Mouse (Mus musculus): ENCODE measurements around the gene Tmtc1.

Tmtc1 gene

GRCm38 (mm10) chr6:148315571-148316080 lies 128.6 kb downstream of the Tmtc1 start:
- no peak for DNase-seq (ENCODE audit: low read depth, low spot score)

- DNase-seq (ENCODE audit: low read depth, low spot score) = no peak
Measured at GRCm38 (mm10) chr6:148315106-148315505, 129.1 kb downstream of the Tmtc1 start.

- DNase-seq (ENCODE audit: low read depth, low spot score) = no peak
Measured at GRCm38 (mm10) chr6:148310981-148311380, 133.2 kb downstream of the Tmtc1 start.

GRCm38 (mm10) chr6:148305821-148306220 lies 138.4 kb downstream of the Tmtc1 start:
- no peak for DNase-seq (ENCODE audit: low read depth, low spot score)

- no peak for DNase-seq (ENCODE audit: low read depth, low spot score)
Measured at GRCm38 (mm10) chr6:148305191-148305590, 139.0 kb downstream of the Tmtc1 start.

GRCm38 (mm10) chr6:148302261-148302660 lies 141.9 kb downstream of the Tmtc1 start:
- no peak for DNase-seq (ENCODE audit: low read depth, low spot score)

- DNase-seq (ENCODE audit: low read depth, low spot score) = no peak
Measured at GRCm38 (mm10) chr6:148297086-148297485, 147.1 kb downstream of the Tmtc1 start.

GRCm38 (mm10) chr6:148296418-148296817 lies 147.8 kb downstream of the Tmtc1 start:
- DNase-seq (ENCODE audit: low read depth, low spot score) = no peak

GRCm38 (mm10) chr6:148294506-148294905 lies 149.7 kb downstream of the Tmtc1 start:
- DNase-seq (ENCODE audit: low read depth, low spot score) = no peak

GRCm38 (mm10) chr6:148290865-148291264 lies 153.3 kb downstream of the Tmtc1 start:
- DNase-seq (ENCODE audit: low read depth, low spot score) = no peak

- no peak for DNase-seq (ENCODE audit: low read depth, low spot score)
Measured at GRCm38 (mm10) chr6:148283224-148283881, 160.8 kb downstream of the Tmtc1 start.

- DNase-seq (ENCODE audit: low read depth, low spot score) = no peak
Measured at GRCm38 (mm10) chr6:148279240-148279639, 164.9 kb downstream of the Tmtc1 start.

- no peak for DNase-seq (ENCODE audit: low read depth, low spot score)
Measured at GRCm38 (mm10) chr6:148276418-148276817, 167.8 kb downstream of the Tmtc1 start.

- no peak for DNase-seq (ENCODE audit: low read depth, low spot score)
Measured at GRCm38 (mm10) chr6:148275046-148275445, 169.1 kb downstream of the Tmtc1 start.

GRCm38 (mm10) chr6:148260729-148261101 lies 183.5 kb downstream of the Tmtc1 start:
- no peak for DNase-seq (ENCODE audit: low read depth, low spot score)

- no peak for DNase-seq (ENCODE audit: low read depth, low spot score)
Measured at GRCm38 (mm10) chr6:148259979-148260728, 184.0 kb downstream of the Tmtc1 start.

GRCm38 (mm10) chr6:148259074-148259473 lies 185.1 kb downstream of the Tmtc1 start:
- DNase-seq (ENCODE audit: low read depth, low spot score) = no peak

GRCm38 (mm10) chr6:148257805-148258204 lies 186.4 kb downstream of the Tmtc1 start:
- DNase-seq (ENCODE audit: low read depth, low spot score) = no peak

GRCm38 (mm10) chr6:148256109-148256508 lies 188.1 kb downstream of the Tmtc1 start:
- DNase-seq (ENCODE audit: low read depth, low spot score) = no peak

GRCm38 (mm10) chr6:148255395-148256053 lies 188.7 kb downstream of the Tmtc1 start:
- no peak for DNase-seq (ENCODE audit: low read depth, low spot score)

- no peak for DNase-seq (ENCODE audit: low read depth, low spot score)
Measured at GRCm38 (mm10) chr6:148249221-148249620, 195.0 kb downstream of the Tmtc1 start.

- peak; percentile 8 for DNase-seq (ENCODE audit: low read depth, low spot score)
Measured at GRCm38 (mm10) chr6:148248625-148249024, 195.6 kb downstream of the Tmtc1 start.
